Mouse (Mus musculus) neural tube, embryonic 11.5 days (tissue): ENCODE data around the gene Gm20388. TPM values are rescaled to one million over a fixed set of nuclear protein-coding genes. Genes with fewer than 3 reads are reported as not detected.

Source experiments
- ATAC-seq: fragments of 200-750 bp; cut with Nextera tagmentation; 2 replicates; pipeline ENCODE4 v1.8.0; 2017; ENCODE audit warnings: moderate number of reproducible peaks, mild to moderate bottlenecking, moderate TSS enrichment, moderate library complexity; ENCODE audit not compliant: insufficient read depth, low FRiP score, low TSS enrichment
- DNase-seq: peaks from one replicate; pipeline ENCODE4 v3.0.0-alpha.2; 2015; ENCODE audit warnings: low spot score
- H3K27ac ChIP-seq: fragments of 300-500 bp; sonication (generic); 2 replicates; pipeline ENCODE4 v1.5.1; 2014; ENCODE audit warnings: low read depth, mild to moderate bottlenecking, low read length
- H3K27me3 ChIP-seq: fragments of 300-500 bp; sonication (generic); 2 replicates; pipeline ENCODE4 v1.6.1; 2014; ENCODE audit warnings: mild to moderate bottlenecking, low read length, mixed read lengths; ENCODE audit not compliant: control insufficient read depth, insufficient read depth
- H3K36me3 ChIP-seq: fragments of 300-500 bp; sonication (generic); 2 replicates; pipeline ENCODE4 v1.6.1; 2014; ENCODE audit warnings: mild to moderate bottlenecking, low read length, moderate library complexity, mixed read lengths; ENCODE audit not compliant: control insufficient read depth, insufficient read depth
- H3K4me1 ChIP-seq: fragments of 300-500 bp; sonication (generic); 2 replicates; pipeline ENCODE4 v1.6.1; 2014; ENCODE audit warnings: low read length, mixed read lengths; ENCODE audit not compliant: control insufficient read depth, insufficient read depth
- H3K4me2 ChIP-seq: fragments of 300-500 bp; sonication (generic); 2 replicates; pipeline ENCODE4 v1.6.1; 2014; ENCODE audit warnings: low read depth, mild to moderate bottlenecking, moderate library complexity
- H3K4me3 ChIP-seq: fragments of 300-500 bp; sonication (generic); 2 replicates; pipeline ENCODE4 v1.5.1; 2014; ENCODE audit warnings: low read depth, low read length
- H3K9ac ChIP-seq: fragments of 300-500 bp; sonication (generic); 2 replicates; pipeline ENCODE4 v1.6.1; 2014; ENCODE audit warnings: mild to moderate bottlenecking, low read length
- H3K9me3 ChIP-seq: fragments of 300-500 bp; sonication (generic); 2 replicates; pipeline ENCODE4 v1.6.1; 2016; ENCODE audit warnings: low read length; ENCODE audit not compliant: control insufficient read depth
- WGBS: fragments of 180-500 bp; shearing (Covaris S2); extraction: QIAGEN DNeasy Blood & Tissue Kit; methylation state at CpG from one replicate; pipeline ENCODE4 v1.1.7; 2014; 5-methylcytosine and 5-hydroxymethylcytosine counted together
- polyA plus RNA-seq: library from polyadenylated mRNA; unstranded; fragments of >200 nt; fragmentation: Nextera tagmentation; extraction: Ambion mirVana; gene quantifications from 2 replicates; pipeline ENCODE4 v1.2.1, GENCODE M21; 2014

Gm20388 gene
- polyA plus RNA-seq, 1 experiment from 2014 or later, result not detected

DNA sequence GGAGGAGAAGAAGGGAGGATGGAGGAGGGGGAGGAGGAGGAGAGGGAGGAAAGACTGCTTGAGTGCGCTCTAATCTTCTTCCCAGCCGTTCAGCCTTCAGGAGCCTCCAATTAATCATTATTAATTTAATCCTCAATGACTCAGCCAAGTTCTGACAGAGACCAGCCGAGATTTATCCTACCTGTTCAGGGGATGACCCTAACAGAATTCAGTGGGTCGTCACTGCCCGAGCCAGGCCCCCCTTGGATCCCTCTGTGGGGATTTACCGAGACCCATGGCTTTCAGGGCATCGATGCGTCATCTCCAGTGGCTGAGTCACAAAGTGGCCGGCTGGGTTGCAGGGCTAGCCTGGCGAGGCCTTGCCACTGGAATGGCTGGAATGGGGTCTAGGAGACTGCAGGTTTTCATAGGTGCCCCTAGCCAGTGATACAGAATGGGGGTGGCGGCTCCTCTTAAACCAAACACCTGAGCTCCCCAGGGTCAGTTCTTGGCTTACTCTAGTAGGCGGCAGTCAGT, 407.9 kb downstream of the Gm20388 start:
- no peaks in the 10 kb centered on the region for H3K36me3 ChIP-seq
- H3K27me3 ChIP-seq, result no peaks in the 10 kb centered on the region
- 79% methylated on average over 12 of the region's 12 CpGs for WGBS
- H3K9ac ChIP-seq, result no peak overlapping the region
- DNase-seq (no peak), ATAC-seq (no peak)
- no peak overlapping the region for H3K4me2 ChIP-seq
- no peak overlapping the region for H3K4me3 ChIP-seq
- no peaks in the 10 kb centered on the region for H3K9me3 ChIP-seq
- peaks cover 22% of the 10 kb centered on the region for H3K4me1 ChIP-seq
- no peak overlapping the region for H3K27ac ChIP-seq

DNA sequence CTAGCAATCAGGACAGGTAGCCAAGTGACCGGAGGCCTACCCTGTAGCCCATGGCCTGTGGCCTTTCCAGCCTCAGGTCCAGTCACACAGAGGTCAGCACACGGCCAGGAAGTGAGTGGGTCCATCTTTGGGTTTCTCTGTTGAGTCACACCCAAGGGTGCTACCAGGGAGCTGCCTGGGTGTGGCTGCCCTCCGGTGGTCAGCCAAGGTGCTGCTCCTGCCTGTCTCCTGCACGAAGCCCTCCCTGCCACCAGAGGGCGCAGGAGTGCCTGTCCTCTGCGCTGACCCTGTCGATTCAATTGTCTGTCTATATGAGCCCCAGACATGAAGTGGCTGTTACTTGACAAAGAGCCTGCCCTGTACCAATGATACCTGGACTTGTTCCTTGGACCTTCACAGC, 408.8 kb downstream of the Gm20388 start:
- H3K27me3 ChIP-seq, result no peaks in the 10 kb centered on the region
- peak; percentile 45; the same call in 1 of the 2 replicates for ATAC-seq
- no peak overlapping the region for H3K4me3 ChIP-seq
- DNase-seq, result peak; percentile 77
- H3K27ac ChIP-seq, result no peak overlapping the region
- no peaks in the 10 kb centered on the region for H3K36me3 ChIP-seq
- H3K4me1 ChIP-seq, result peaks cover 31% of the 10 kb centered on the region
- H3K4me2 ChIP-seq, result no peak overlapping the region
- no peaks in the 10 kb centered on the region for H3K9me3 ChIP-seq
- no peak overlapping the region for H3K9ac ChIP-seq
- WGBS, result 24% methylated on average over 7 of the region's 7 CpGs

DNA sequence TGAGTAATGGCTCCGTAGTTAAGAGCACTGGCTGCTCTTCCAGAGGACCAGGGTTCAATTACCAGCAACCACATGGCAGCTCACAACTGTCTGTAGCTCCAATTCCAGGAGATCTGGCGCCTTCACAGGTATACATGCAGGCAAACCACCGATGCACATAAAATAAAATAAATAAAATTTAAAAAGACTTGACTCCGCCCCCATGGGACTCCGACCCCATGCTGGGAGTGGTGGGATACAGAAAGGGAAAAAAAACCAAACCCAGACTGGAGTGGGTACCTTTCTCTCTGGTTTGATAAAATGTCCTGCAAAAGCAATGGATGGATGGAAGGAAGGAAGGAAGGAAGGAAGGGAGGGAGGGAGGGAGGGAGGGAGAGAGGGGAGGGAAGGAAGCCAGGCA, 409.5 kb downstream of the Gm20388 start:
- WGBS, result 92% methylated on average over 5 of the region's 5 CpGs
- no peak overlapping the region for H3K4me2 ChIP-seq
- H3K27ac ChIP-seq, result no peak overlapping the region
- no peaks in the 10 kb centered on the region for H3K27me3 ChIP-seq
- no peak overlapping the region for H3K4me3 ChIP-seq
- H3K9ac ChIP-seq, result no peak overlapping the region
- no peaks in the 10 kb centered on the region for H3K36me3 ChIP-seq
- H3K4me1 ChIP-seq, result peaks cover 38% of the 10 kb centered on the region
- no peaks in the 10 kb centered on the region for H3K9me3 ChIP-seq
- DNase-seq, result no peak
- ATAC-seq, result no peak

- WGBS, result 47% methylated on average over 6 of the region's 6 CpGs
- peaks cover 42% of the 10 kb centered on the region for H3K4me1 ChIP-seq
- H3K4me2 ChIP-seq, result no peak overlapping the region
- no peaks in the 10 kb centered on the region for H3K27me3 ChIP-seq
- H3K27ac ChIP-seq, result 0 out of 2 replicates have a peak overlapping the region, but pooled peaks have one; percentile 90
- ATAC-seq (no peak), DNase-seq (no peak)
- H3K9ac ChIP-seq, result no peak overlapping the region
- H3K4me3 ChIP-seq, result no peak overlapping the region
- H3K36me3 ChIP-seq, result no peaks in the 10 kb centered on the region
- H3K9me3 ChIP-seq, result no peaks in the 10 kb centered on the region
Observed at GRCm38 (mm10) chr8:120321724-120322123, 411.1 kb downstream of the Gm20388 start.

DNA sequence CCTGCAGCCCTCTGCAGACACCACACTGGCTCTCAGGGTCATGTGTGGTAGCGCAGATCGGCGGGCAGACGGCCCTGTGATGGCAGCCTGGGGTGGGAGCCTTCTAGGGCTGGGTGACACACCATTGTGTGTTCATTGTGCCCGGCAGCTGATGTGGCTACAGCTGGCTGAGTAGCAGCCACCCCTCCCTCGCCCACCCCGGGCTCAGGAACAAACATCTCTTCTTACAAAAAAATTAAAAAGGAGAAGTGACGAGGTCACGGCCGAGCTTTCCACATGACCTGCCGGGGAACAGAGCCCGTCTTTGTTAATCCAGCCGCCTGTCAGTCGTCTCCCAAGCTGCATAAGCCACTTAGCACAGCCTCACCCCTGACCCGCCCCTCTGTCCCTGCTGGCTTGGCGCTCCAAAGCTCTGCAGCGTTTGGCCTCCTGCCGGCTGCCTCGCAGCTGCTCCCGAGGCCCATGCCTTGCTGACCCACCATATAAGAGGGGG, 412.4 kb downstream of the Gm20388 start:
- H3K9ac ChIP-seq, result peak overlapping the region; percentile 49
- no peaks in the 10 kb centered on the region for H3K9me3 ChIP-seq
- H3K27me3 ChIP-seq, result no peaks in the 10 kb centered on the region
- H3K36me3 ChIP-seq, result no peaks in the 10 kb centered on the region
- no peak overlapping the region for H3K4me3 ChIP-seq
- peaks cover 40% of the 10 kb centered on the region for H3K4me1 ChIP-seq
- peak overlapping the region; percentile 90 for H3K27ac ChIP-seq
- ATAC-seq (peak; percentile 70), DNase-seq (peak; percentile 83)
- 1% methylated on average over 20 of the region's 20 CpGs for WGBS
- H3K4me2 ChIP-seq, result no peak overlapping the region; the same call in 1 of the 2 replicates

- H3K4me2 ChIP-seq, result no peak overlapping the region
Observed at GRCm38 (mm10) chr8:120324555-120324954, 413.9 kb downstream of the Gm20388 start.

GRCm38 (mm10) chr8:120325172-120325767, 414.6 kb downstream of the Gm20388 start:
- ATAC-seq (no peak), DNase-seq (no peak)
- Histone ChIP-seq H3K9ac (no peak overlapping the region), H3K27me3 (no peaks in the 10 kb centered on the region), H3K9me3 (no peaks in the 10 kb centered on the region), H3K4me2 (no peak overlapping the region), H3K4me1 (peaks cover 39% of the 10 kb centered on the region), H3K4me3 (no peak overlapping the region), H3K27ac (0 out of 2 replicates have a peak overlapping the region, but pooled peaks have one; percentile 90), H3K36me3 (no peaks in the 10 kb centered on the region)
- 67% methylated on average over 5 of the region's 5 CpGs for WGBS

More at GRCm38 (mm10) chr8:120324555-120324954, 413.9 kb downstream of the Gm20388 start:
- Histone ChIP-seq H3K4me3 (no peak overlapping the region), H3K36me3 (no peaks in the 10 kb centered on the region), H3K9ac (0 out of 2 replicates have a peak overlapping the region, but pooled peaks have one; percentile 5), H3K27ac (peak overlapping the region; percentile 90; the same call in 1 of the 2 replicates), H3K4me1 (peaks cover 39% of the 10 kb centered on the region), H3K9me3 (no peaks in the 10 kb centered on the region), H3K27me3 (no peaks in the 10 kb centered on the region)
- DNase-seq, result no peak
- ATAC-seq, result no peak
- WGBS, result 42% methylated on average over 3 of the region's 3 CpGs

DNA sequence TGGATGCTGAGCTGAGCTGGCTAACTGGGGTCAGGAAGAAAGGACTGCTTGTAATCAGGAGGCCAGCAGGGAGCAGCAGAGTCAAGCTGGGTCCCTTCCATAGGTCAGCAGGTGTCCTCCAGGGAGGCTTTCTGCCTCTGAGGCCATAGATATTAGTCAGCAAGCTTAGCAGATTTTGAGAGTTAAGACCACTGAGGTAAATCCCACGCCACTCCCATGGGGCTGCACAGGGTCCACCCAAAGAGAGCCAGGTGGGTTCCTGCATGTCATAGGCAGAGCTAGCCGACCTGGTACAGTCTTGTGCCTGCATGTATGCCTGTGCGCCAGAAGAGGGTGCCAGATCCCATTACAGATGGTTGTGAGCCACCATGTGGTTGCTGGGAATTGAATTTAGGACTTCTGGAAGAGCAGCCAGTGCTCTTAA, 416.5 kb downstream of the Gm20388 start:
- Histone ChIP-seq H3K9ac (no peak overlapping the region), H3K36me3 (no peaks in the 10 kb centered on the region), H3K27me3 (no peaks in the 10 kb centered on the region), H3K27ac (0 out of 2 replicates have a peak overlapping the region, but pooled peaks have one; percentile 27), H3K4me3 (no peak overlapping the region), H3K4me2 (no peak overlapping the region), H3K4me1 (peaks cover 37% of the 10 kb centered on the region), H3K9me3 (no peaks in the 10 kb centered on the region)
- DNase-seq (no peak), ATAC-seq (no peak)
- 53% methylated on average over 3 of the region's 3 CpGs for WGBS
